Mouse (Mus musculus) hindbrain, embryonic 10.5 days (tissue): ENCODE measurements around the gene Slc1a2. TPM values are rescaled to one million over a fixed set of nuclear protein-coding genes. Genes with fewer than 3 reads are reported as not detected.

Experiments used
- DNase-seq: peaks from one replicate; pipeline ENCODE4 v3.0.0-alpha.2; 2017; ENCODE audit warnings: low spot score
- H3K27ac ChIP-seq: fragments of 300-500 bp; sonication (generic); 2 replicates; pipeline ENCODE4 v1.5.1; 2016; ENCODE audit warnings: mild to moderate bottlenecking, moderate library complexity
- H3K27me3 ChIP-seq: fragments of 300-500 bp; sonication (generic); 2 replicates; pipeline ENCODE4 v1.6.1; 2016; ENCODE audit warnings: mild to moderate bottlenecking; ENCODE audit not compliant: poor library complexity, insufficient read depth, severe bottlenecking
- H3K36me3 ChIP-seq: fragments of 300-500 bp; sonication (generic); 2 replicates; pipeline ENCODE4 v1.6.1; 2016; ENCODE audit warnings: mild to moderate bottlenecking, moderate library complexity
- H3K4me1 ChIP-seq: fragments of 300-500 bp; sonication (generic); replicated peaks from 2 replicates; pipeline ENCODE4 v1.6.1; 2016; ENCODE audit warnings: mild to moderate bottlenecking
- H3K4me3 ChIP-seq: fragments of 300-500 bp; sonication (generic); 2 replicates; pipeline ENCODE4 v1.5.1; 2016; ENCODE audit warnings: mild to moderate bottlenecking, moderate library complexity
- H3K9me3 ChIP-seq: fragments of 300-500 bp; sonication (generic); 2 replicates; pipeline ENCODE4 v1.6.1; 2016; ENCODE audit warnings: mild to moderate bottlenecking, moderate library complexity
- WGBS: fragments of 180-500 bp; shearing (Covaris S2); methylation state at CpG from one replicate; pipeline ENCODE4 v1.1.7; 2016; 5-methylcytosine and 5-hydroxymethylcytosine counted together
- polyA plus RNA-seq: library from polyadenylated mRNA; unstranded; fragments of >200 nt; fragmentation: Nextera tagmentation; extraction: Ambion mirVana; gene quantifications from 2 replicates; pipeline ENCODE4 v1.2.1, GENCODE M21; 2016

The Slc1a2 gene
- polyA plus RNA-seq, 1 experiment from 2014 or later: 10.9 TPM

DNA sequence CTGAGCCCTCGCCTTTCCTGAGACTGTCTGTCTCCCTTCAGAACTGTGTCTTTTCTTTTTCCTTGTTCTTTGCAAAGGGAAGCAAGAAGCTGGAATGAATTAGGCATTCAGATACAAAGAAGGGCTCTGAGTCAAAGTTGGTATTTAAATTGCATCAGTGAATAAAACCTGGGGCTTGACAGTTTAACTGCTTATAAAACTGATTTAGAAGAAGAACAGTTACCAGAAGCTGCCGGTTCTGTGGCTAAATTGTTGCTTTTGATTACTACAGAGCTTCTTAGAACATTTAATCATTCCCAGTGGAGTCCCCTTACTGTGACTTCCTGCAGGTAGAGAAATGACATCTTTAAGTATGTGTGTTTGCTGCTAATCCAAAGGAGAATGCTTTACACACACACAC is 16.1 kb downstream of the Slc1a2 start:
- no peaks in the 10 kb centered on the region for H3K27me3 ChIP-seq
- H3K4me1 ChIP-seq: no peaks in the 10 kb centered on the region
- H3K27ac ChIP-seq: no peak overlapping the region
- H3K36me3 ChIP-seq: no peaks in the 10 kb centered on the region
- WGBS: 64% methylated on average over 2 of the region's 2 CpGs
- no peaks in the 10 kb centered on the region for H3K9me3 ChIP-seq
- DNase-seq: no peak
- H3K4me3 ChIP-seq: no peak overlapping the region

DNA sequence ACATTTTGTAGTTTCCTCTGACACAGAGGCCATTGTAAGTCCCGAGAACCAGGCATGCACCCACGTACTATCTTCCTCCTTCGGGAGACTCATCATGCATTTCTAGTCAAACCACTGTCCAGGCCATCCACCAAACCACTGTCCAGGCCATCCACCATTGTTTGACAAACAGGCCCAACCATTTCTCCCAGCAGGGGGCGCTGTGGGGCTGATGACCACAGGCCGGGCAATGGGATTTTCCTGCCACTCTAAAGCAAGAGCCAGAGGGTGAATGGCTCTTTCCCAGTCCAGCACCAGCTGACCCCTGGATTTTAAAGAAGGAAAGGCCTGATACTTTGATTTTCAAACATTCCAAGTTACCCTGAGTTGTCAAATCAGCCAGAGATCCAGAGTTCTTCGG is 16.8 kb downstream of the Slc1a2 start:
- DNase-seq: peak; percentile 74
- 71% methylated on average over 6 of the region's 6 CpGs for WGBS
- Histone ChIP-seq H3K27me3 (no peaks in the 10 kb centered on the region), H3K27ac (no peak overlapping the region), H3K4me1 (no peaks in the 10 kb centered on the region), H3K4me3 (no peak overlapping the region), H3K9me3 (no peaks in the 10 kb centered on the region), H3K36me3 (no peaks in the 10 kb centered on the region)

DNA sequence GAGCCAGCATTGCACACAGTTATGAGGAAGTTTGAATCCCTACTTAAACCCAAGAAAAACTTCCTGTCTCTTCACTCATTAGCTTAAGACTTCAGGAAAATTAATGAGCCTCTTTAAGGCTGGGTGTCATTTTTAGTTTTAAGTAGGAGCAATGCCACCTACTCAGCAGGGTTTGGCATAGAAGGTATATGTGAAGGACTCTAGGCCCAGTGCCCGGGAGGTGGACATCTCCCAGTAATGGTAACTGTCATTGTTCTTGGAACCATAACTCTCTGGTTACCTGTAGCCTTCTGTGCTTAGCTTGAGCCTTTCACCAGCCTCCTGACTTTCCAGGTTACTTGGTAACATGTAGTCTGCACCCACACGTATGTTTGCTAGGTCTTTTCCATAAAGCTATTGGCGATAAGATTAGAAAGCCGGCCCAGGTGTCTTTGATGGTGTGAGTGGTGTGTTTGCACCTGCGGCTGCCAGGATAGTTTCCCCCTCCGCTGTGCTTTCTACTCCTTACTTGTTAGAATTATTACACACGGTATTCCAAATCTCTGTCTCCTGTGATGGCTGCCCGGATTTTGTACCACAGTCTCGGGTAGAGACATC is 18.4 kb downstream of the Slc1a2 start:
- no peak for DNase-seq
- Histone ChIP-seq H3K4me3 (no peak overlapping the region), H3K4me1 (no peaks in the 10 kb centered on the region), H3K36me3 (no peaks in the 10 kb centered on the region), H3K27me3 (no peaks in the 10 kb centered on the region), H3K9me3 (no peaks in the 10 kb centered on the region), H3K27ac (no peak overlapping the region)
- WGBS: 95% methylated on average over 9 of the region's 9 CpGs

DNA sequence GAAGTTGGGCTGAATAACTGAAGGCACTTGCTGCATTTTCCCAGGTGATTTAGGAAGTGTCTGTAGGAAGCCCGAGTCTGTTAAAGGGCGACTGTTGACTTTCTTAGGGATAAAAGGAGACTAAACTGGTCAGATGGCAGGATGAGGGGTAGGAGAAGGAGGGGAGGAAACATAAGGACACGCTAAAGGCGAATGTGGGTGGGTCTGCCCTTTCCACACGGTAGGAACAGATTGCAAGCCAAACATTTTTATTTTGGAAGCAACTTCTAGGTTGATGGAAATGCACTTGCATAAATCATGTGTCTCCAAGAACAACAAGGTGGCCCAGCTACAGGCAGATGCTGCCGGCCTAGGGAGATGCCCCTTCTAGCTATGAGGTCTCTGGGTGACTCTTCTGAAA is 18.9 kb downstream of the Slc1a2 start:
- Histone ChIP-seq H3K27me3 (no peaks in the 10 kb centered on the region), H3K36me3 (no peaks in the 10 kb centered on the region), H3K9me3 (no peaks in the 10 kb centered on the region), H3K4me1 (no peaks in the 10 kb centered on the region), H3K27ac (no peak overlapping the region), H3K4me3 (no peak overlapping the region)
- DNase-seq: no peak
- 86% methylated on average over 6 of the region's 6 CpGs for WGBS

DNA sequence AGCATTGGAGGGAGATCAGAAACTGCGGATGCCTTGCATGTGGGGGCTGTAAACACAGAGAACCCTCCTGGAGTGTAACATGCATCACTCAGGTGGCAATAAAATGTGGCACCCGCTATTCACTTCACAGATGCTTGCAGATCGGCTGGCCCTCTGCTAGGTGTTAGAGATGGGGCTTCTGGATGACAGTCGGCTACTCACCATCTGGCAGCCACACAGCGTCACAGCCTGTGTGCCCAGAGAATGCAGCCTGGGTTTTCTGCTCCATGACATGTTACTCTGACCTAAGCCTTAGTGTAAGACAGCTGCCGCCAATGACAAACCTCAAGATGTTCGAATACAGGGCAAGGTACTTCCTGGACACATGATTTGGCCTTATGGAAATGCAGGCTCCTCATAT is 22.9 kb downstream of the Slc1a2 start:
- no peaks in the 10 kb centered on the region for H3K36me3 ChIP-seq

DNA sequence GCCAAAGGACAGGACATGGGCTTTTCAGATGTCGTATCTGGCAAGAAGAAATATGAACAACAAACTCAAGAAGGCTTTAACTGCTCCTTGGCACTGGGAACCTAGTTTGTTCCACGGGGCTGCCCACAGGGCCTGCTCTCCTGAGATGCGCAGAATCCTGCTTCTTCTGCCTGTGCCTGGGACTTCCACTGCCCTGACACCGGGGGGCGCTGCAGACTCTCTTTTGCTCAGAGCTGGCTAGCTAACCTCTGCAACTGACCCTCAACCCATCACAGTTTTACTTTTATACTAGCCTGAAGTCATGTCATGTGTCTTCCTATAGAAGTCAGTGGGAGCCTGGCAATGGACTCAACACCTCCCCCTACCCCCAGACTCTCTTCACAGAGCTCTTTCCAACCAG is 23.7 kb downstream of the Slc1a2 start:
- H3K27ac ChIP-seq: no peak overlapping the region
- no peak overlapping the region for H3K4me3 ChIP-seq
- H3K27me3 ChIP-seq: no peaks in the 10 kb centered on the region
- peak; percentile 36 for DNase-seq
- WGBS: 44% methylated on average over 5 of the region's 5 CpGs
- H3K36me3 ChIP-seq: no peaks in the 10 kb centered on the region
- peaks cover 12% of the 10 kb centered on the region; the same call in 1 of the 2 replicates for H3K4me1 ChIP-seq
- no peaks in the 10 kb centered on the region for H3K9me3 ChIP-seq

More for the DNA sequence above, 22.9 kb downstream of the Slc1a2 start:
- H3K27me3 ChIP-seq: no peaks in the 10 kb centered on the region
- DNase-seq: no peak
- 80% methylated on average over 7 of the region's 7 CpGs for WGBS
- no peaks in the 10 kb centered on the region for H3K9me3 ChIP-seq
- H3K27ac ChIP-seq: no peak overlapping the region
- H3K4me1 ChIP-seq: peaks cover 9% of the 10 kb centered on the region; the same call in 1 of the 2 replicates
- H3K4me3 ChIP-seq: no peak overlapping the region

DNA sequence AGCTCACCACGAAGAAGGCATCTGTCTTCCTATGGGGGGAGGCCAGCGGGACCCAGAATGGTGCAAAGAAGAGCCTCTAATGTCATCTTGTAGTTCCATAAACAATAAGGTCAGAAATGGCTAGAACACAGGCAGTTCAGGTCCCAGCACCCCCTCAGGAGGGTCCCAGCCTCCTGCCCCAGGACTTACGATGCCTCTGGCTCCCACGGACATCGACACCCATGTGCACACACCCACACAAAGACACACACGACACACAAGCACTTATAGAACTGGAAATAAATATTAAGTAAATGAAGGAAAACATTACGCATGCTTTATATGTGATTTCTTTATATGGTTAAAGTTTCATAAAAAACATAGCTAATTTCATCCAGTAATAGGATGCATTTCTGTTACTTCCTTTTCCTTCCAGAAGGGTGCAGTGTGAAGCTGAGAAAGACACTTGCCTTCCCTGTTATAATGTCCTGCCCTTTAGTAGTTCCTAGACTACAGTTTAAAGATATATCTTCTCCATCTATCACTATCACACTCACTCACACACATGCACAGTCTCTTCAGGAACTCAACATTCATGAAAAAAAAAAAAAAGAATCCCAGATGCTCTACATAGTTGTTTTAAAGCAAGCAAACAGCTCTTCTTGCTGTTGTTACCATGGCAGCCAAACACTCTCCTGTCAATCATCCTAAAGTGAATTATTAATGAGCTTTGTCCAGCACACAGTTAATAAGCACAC is 27.1 kb downstream of the Slc1a2 start:
- WGBS: 87% methylated on average over 7 of the region's 7 CpGs
- Histone ChIP-seq H3K4me3 (no peak overlapping the region), H3K27ac (peak overlapping the region; percentile 74; the same call in 1 of the 2 replicates), H3K36me3 (no peaks in the 10 kb centered on the region), H3K4me1 (peaks cover 12% of the 10 kb centered on the region; the same call in 1 of the 2 replicates), H3K9me3 (no peaks in the 10 kb centered on the region), H3K27me3 (no peaks in the 10 kb centered on the region)
- no peak for DNase-seq

DNA sequence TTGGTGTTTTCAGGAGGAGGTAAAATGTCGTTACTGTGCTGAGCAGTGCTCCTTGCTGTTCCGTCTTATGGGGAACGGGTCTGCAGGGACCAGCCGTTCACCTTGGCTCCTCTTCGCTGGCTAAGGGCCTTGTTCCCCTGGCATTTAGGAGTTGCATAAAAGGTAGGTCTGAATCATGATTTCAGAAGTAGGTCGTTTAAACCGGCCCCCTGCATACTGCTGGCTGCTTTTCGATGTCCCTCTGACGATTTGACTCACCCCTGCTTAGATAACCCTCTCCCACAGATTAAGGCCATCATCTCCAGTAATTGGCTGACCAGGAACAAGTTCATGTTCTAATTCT is 27.6 kb downstream of the Slc1a2 start:
- Histone ChIP-seq H3K4me3 (no peak overlapping the region), H3K9me3 (no peaks in the 10 kb centered on the region), H3K4me1 (peaks cover 12% of the 10 kb centered on the region; the same call in 1 of the 2 replicates), H3K36me3 (no peaks in the 10 kb centered on the region), H3K27me3 (no peaks in the 10 kb centered on the region), H3K27ac (peak overlapping the region; percentile 74)
- peak; percentile 18 for DNase-seq
- 70% methylated on average over 9 of the region's 9 CpGs for WGBS

DNA sequence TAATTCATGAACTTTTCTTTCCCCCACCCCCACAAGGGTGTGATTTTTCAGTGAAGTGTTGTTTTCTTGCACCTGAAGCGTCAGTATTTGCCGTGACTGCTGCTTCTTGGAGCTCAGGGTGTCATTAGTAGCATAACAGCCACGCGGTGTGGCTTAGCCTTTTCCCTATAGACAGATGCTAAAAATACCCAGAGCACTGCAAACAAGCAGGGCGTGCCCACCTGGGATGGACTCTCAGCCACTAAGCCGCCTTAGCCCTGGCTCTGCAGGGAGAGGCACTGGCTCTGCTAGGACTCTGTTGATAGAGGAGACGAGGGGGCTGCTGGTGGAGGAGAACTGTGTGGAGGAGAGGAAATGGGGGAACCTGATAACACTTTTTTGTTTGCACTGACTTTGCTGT is 35.1 kb downstream of the Slc1a2 start:
- WGBS: 69% methylated on average over 7 of the region's 7 CpGs
- DNase-seq: no peak

DNA sequence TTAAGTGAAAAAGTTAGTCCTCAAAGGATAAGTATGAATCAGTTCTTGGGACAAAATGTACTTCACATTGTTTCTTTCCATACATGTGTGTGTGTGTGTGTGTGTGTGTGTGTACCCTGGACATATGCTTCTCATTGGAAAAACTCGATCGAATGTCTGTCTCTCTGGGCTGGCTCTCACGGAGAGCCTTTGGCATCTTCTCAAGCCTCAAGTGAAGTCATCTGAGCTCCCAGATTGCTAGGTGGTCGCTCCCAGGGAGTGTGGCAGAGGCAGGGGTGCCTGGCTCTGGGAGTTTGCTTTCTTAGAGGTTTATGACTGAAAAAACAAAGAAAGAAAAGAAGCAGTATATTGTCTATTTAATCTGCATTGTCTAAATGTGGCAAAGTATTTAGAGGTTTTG is 36.3 kb downstream of the Slc1a2 start:
- H3K4me1 ChIP-seq: 0 out of 2 replicates have a peak, but pooled peaks cover 2% of the 10 kb centered on the region
- no peaks in the 10 kb centered on the region for H3K36me3 ChIP-seq
- DNase-seq: no peak
- H3K27ac ChIP-seq: no peak overlapping the region
- no peaks in the 10 kb centered on the region for H3K27me3 ChIP-seq
- 86% methylated on average over 4 of the region's 4 CpGs for WGBS
- no peak overlapping the region for H3K4me3 ChIP-seq
- no peaks in the 10 kb centered on the region for H3K9me3 ChIP-seq

More for the DNA sequence above, 35.1 kb downstream of the Slc1a2 start:
- no peaks in the 10 kb centered on the region for H3K36me3 ChIP-seq
- H3K27ac ChIP-seq: no peak overlapping the region
- 0 out of 2 replicates have a peak, but pooled peaks cover 2% of the 10 kb centered on the region for H3K4me1 ChIP-seq
- H3K9me3 ChIP-seq: no peaks in the 10 kb centered on the region
- no peaks in the 10 kb centered on the region for H3K27me3 ChIP-seq
- H3K4me3 ChIP-seq: no peak overlapping the region

DNA sequence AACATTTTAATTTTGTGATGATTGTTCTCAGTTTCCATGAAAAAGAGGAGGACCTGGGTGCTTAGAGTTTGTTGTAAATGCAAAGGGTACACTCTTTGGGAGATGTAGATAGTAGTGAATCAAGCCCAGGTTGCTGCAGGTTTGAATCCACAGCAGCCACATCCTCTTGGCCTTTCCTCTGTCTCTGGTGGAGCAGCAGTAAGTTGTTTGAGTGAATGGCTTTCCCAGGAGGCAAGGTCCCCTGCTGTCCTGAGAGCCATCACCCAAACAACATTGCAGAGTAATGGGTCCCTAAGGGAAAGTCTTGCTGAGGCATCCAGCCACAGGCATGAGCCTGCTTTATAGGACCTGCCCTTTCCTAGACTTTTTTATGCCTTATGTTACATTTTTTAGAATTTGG is 37.1 kb downstream of the Slc1a2 start:
- DNase-seq: no peak
- H3K4me3 ChIP-seq: no peak overlapping the region
- no peaks in the 10 kb centered on the region for H3K9me3 ChIP-seq
- H3K36me3 ChIP-seq: no peaks in the 10 kb centered on the region
- 0 out of 2 replicates have a peak, but pooled peaks cover 2% of the 10 kb centered on the region for H3K4me1 ChIP-seq
- H3K27me3 ChIP-seq: no peaks in the 10 kb centered on the region
- H3K27ac ChIP-seq: no peak overlapping the region

DNA sequence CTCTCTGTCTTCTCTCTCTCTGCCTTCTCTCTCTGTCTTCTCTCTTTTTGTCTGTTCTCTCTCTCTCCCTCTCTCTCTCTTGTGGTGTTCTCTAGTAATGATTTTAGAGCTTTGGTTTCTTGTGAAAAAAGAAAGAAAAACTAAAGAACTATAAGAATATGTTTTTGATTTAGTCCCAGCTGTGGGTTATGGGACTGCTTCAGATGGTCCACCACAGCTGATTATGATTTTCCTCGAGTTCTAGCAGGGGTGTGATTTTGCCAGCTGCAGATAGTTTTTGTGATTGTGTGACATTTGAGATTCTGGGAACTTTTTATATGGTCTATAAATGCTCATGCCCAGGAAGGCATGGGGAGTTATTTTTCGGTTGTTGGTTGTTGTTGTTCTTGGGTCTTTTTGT is 39.3 kb downstream of the Slc1a2 start:
- H3K27me3 ChIP-seq: no peaks in the 10 kb centered on the region
- H3K36me3 ChIP-seq: no peaks in the 10 kb centered on the region
- H3K27ac ChIP-seq: no peak overlapping the region
- no peaks in the 10 kb centered on the region for H3K9me3 ChIP-seq
- H3K4me3 ChIP-seq: no peak overlapping the region
- 72% methylated on average over 2 of the region's 2 CpGs for WGBS
- 0 out of 2 replicates have a peak, but pooled peaks cover 2% of the 10 kb centered on the region for H3K4me1 ChIP-seq
- DNase-seq: no peak

DNA sequence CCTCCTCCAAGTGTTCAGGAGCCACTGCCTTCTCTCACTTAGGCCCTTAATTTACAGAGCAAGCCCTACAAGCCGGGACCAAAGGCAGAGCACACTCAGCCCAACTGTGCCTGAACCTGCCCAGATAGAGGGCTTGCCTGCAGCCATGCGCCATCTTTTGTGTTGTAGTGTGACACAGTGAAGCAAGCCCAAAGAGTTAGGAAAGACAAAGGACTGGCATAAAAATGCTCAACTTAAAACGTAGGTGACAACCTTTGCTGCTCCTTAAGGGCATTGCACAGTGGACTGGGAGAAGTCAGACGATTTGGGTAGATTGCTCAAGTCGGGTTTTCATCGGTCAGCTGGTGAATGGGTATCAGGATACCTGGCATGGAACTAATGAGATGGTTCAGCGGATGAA is 41.5 kb downstream of the Slc1a2 start:
- Histone ChIP-seq H3K36me3 (no peaks in the 10 kb centered on the region), H3K27me3 (no peaks in the 10 kb centered on the region), H3K4me1 (no peaks in the 10 kb centered on the region), H3K4me3 (no peak overlapping the region), H3K27ac (no peak overlapping the region), H3K9me3 (no peaks in the 10 kb centered on the region)
- DNase-seq: no peak
- 91% methylated on average over 7 of the region's 7 CpGs for WGBS
